Mouse (Mus musculus) midbrain, embryonic 11.5 days (tissue): ENCODE measurements around the gene Ttc29. TPM values are rescaled to one million over a fixed set of nuclear protein-coding genes. Genes with fewer than 3 reads are reported as not detected.

Experiments
- ATAC-seq: fragments of 200-750 bp; cut with Nextera tagmentation; 2 replicates; pipeline ENCODE4 v1.8.0; 2017; ENCODE audit warnings: moderate TSS enrichment, moderate library complexity; ENCODE audit not compliant: low FRiP score
- DNase-seq: peaks from one replicate; pipeline ENCODE4 v3.0.0; 2015; ENCODE audit warnings: low spot score; ENCODE audit errors: missing footprints
- H3K27ac ChIP-seq: fragments of 300-500 bp; sonication (generic); 2 replicates; pipeline ENCODE4 v1.5.1; 2014; ENCODE audit warnings: low read depth, low read length
- H3K27me3 ChIP-seq: fragments of 300-500 bp; sonication (generic); 2 replicates; pipeline ENCODE4 v1.6.1; 2014; ENCODE audit warnings: mild to moderate bottlenecking, low read length, moderate library complexity, mixed read lengths; ENCODE audit not compliant: control insufficient read depth, insufficient read depth
- H3K36me3 ChIP-seq: fragments of 300-500 bp; sonication (generic); 2 replicates; pipeline ENCODE4 v1.6.1; 2014; ENCODE audit warnings: mild to moderate bottlenecking, low read length, moderate library complexity, mixed read lengths; ENCODE audit not compliant: control insufficient read depth, insufficient read depth
- H3K4me1 ChIP-seq: fragments of 300-500 bp; sonication (generic); 2 replicates; pipeline ENCODE4 v1.6.1; 2014; ENCODE audit warnings: low read length; ENCODE audit not compliant: control insufficient read depth, insufficient read depth
- H3K4me2 ChIP-seq: fragments of 300-500 bp; sonication (generic); 2 replicates; pipeline ENCODE4 v1.6.1; 2014; ENCODE audit warnings: mild to moderate bottlenecking, moderate library complexity
- H3K4me3 ChIP-seq: fragments of 300-500 bp; sonication (generic); 2 replicates; pipeline ENCODE4 v1.5.1; 2014; ENCODE audit warnings: low read depth, low read length
- H3K9ac ChIP-seq: fragments of 300-500 bp; sonication (generic); 2 replicates; pipeline ENCODE4 v1.6.1; 2014; ENCODE audit warnings: low read length
- H3K9me3 ChIP-seq: fragments of 300-500 bp; sonication (generic); 2 replicates; pipeline ENCODE4 v1.6.1; 2016; ENCODE audit warnings: low read length; ENCODE audit not compliant: control insufficient read depth
- WGBS: fragments of 180-500 bp; shearing (Covaris S2); extraction: QIAGEN DNeasy Blood & Tissue Kit; methylation state at CpG from one replicate; pipeline ENCODE4 v1.1.7; 2014; 5-methylcytosine and 5-hydroxymethylcytosine counted together
- polyA plus RNA-seq: library from polyadenylated mRNA; unstranded; fragments of >200 nt; fragmentation: Nextera tagmentation; extraction: Ambion mirVana; gene quantifications from 2 replicates; pipeline ENCODE4 v1.2.1, GENCODE M21; 2014

The Ttc29 gene
- polyA plus RNA-seq, 1 experiment from 2014 or later: 0.41 TPM

GRCm38 (mm10) chr8:78290274-78290673, 77.2 kb downstream of the Ttc29 start:
- Histone ChIP-seq H3K9ac (no peak overlapping the region), H3K27me3 (no peaks in the 10 kb centered on the region), H3K4me2 (no peak overlapping the region), H3K9me3 (no peaks in the 10 kb centered on the region), H3K27ac (no peak overlapping the region), H3K4me1 (no peaks in the 10 kb centered on the region), H3K4me3 (no peak overlapping the region), H3K36me3 (no peaks in the 10 kb centered on the region)
- ATAC-seq (no peak), DNase-seq (no peak)
- 58% methylated on average over 7 of the region's 7 CpGs for WGBS

GRCm38 (mm10) chr8:78295494-78295893, 82.4 kb downstream of the Ttc29 start:
- DNase-seq: peak; percentile 74
- 0 out of 2 replicates have a peak, but pooled peaks have one; percentile 30 for ATAC-seq
- Histone ChIP-seq H3K4me2 (no peak overlapping the region), H3K9ac (no peak overlapping the region), H3K27ac (no peak overlapping the region), H3K4me1 (no peaks in the 10 kb centered on the region), H3K4me3 (no peak overlapping the region), H3K9me3 (no peaks in the 10 kb centered on the region), H3K36me3 (no peaks in the 10 kb centered on the region), H3K27me3 (no peaks in the 10 kb centered on the region)
- WGBS: 51% methylated on average over 5 of the region's 5 CpGs

GRCm38 (mm10) chr8:78303579-78303978, 90.5 kb downstream of the Ttc29 start:
- WGBS: 10% methylated on average over 7 of the region's 7 CpGs
- no peaks in the 10 kb centered on the region for H3K27me3 ChIP-seq
- ATAC-seq (0 out of 2 replicates have a peak, but pooled peaks have one; percentile 55), DNase-seq (peak; percentile 84)
- H3K9ac ChIP-seq: no peak overlapping the region
- H3K4me1 ChIP-seq: peaks cover 4% of the 10 kb centered on the region; the same call in 1 of the 2 replicates
- H3K4me3 ChIP-seq: no peak overlapping the region
- H3K4me2 ChIP-seq: no peak overlapping the region
- H3K27ac ChIP-seq: no peak overlapping the region
- H3K9me3 ChIP-seq: no peaks in the 10 kb centered on the region
- H3K36me3 ChIP-seq: no peaks in the 10 kb centered on the region

GRCm38 (mm10) chr8:78306604-78307003, 93.5 kb downstream of the Ttc29 start:
- WGBS: 65% methylated on average over 10 of the region's 10 CpGs
- H3K27ac ChIP-seq: no peak overlapping the region
- H3K4me2 ChIP-seq: no peak overlapping the region
- H3K27me3 ChIP-seq: no peaks in the 10 kb centered on the region
- H3K9ac ChIP-seq: no peak overlapping the region
- H3K9me3 ChIP-seq: no peaks in the 10 kb centered on the region
- H3K4me1 ChIP-seq: peaks cover 4% of the 10 kb centered on the region; the same call in 1 of the 2 replicates
- H3K36me3 ChIP-seq: no peaks in the 10 kb centered on the region
- DNase-seq (peak; percentile 80), ATAC-seq (no peak)
- no peak overlapping the region for H3K4me3 ChIP-seq

- H3K4me1 ChIP-seq: peaks cover 4% of the 10 kb centered on the region; the same call in 1 of the 2 replicates
- ATAC-seq (no peak), DNase-seq (peak; percentile 72)
- H3K4me3 ChIP-seq: no peak overlapping the region
- H3K9ac ChIP-seq: no peak overlapping the region
- 56% methylated on average over 4 of the region's 4 CpGs for WGBS
- H3K9me3 ChIP-seq: no peaks in the 10 kb centered on the region
- no peak overlapping the region for H3K4me2 ChIP-seq
- no peaks in the 10 kb centered on the region for H3K27me3 ChIP-seq
- no peaks in the 10 kb centered on the region for H3K36me3 ChIP-seq
- H3K27ac ChIP-seq: no peak overlapping the region
These were observed 94.0 kb downstream of the Ttc29 start for GRCm38 (mm10) chr8:78307131-78307530.

GRCm38 (mm10) chr8:78309539-78309938, 96.4 kb downstream of the Ttc29 start:
- Histone ChIP-seq H3K4me2 (no peak overlapping the region), H3K27me3 (no peaks in the 10 kb centered on the region), H3K36me3 (no peaks in the 10 kb centered on the region), H3K9me3 (no peaks in the 10 kb centered on the region), H3K27ac (no peak overlapping the region), H3K4me1 (no peaks in the 10 kb centered on the region), H3K4me3 (no peak overlapping the region), H3K9ac (no peak overlapping the region)
- WGBS: 75% methylated on average over 6 of the region's 6 CpGs
- DNase-seq (no peak), ATAC-seq (no peak)

GRCm38 (mm10) chr8:78315576-78315975, 102.5 kb downstream of the Ttc29 start:
- Histone ChIP-seq H3K9me3 (no peaks in the 10 kb centered on the region), H3K27ac (no peak overlapping the region), H3K4me3 (no peak overlapping the region), H3K36me3 (no peaks in the 10 kb centered on the region), H3K4me1 (peaks cover 3% of the 10 kb centered on the region; the same call in 1 of the 2 replicates), H3K9ac (no peak overlapping the region), H3K4me2 (no peak overlapping the region), H3K27me3 (no peaks in the 10 kb centered on the region)
- DNase-seq: peak; percentile 64
- WGBS: 31% methylated on average over 9 of the region's 9 CpGs
- ATAC-seq: no peak

GRCm38 (mm10) chr8:78317666-78318065, 104.6 kb downstream of the Ttc29 start:
- H3K27ac ChIP-seq: no peak overlapping the region
- no peak overlapping the region for H3K4me2 ChIP-seq
- H3K9ac ChIP-seq: no peak overlapping the region
- H3K9me3 ChIP-seq: no peaks in the 10 kb centered on the region
- H3K4me3 ChIP-seq: no peak overlapping the region
- no peaks in the 10 kb centered on the region for H3K27me3 ChIP-seq
- DNase-seq (peak; percentile 56), ATAC-seq (no peak)
- H3K4me1 ChIP-seq: peaks cover 3% of the 10 kb centered on the region; the same call in 1 of the 2 replicates
- WGBS: 92% methylated on average over 2 of the region's 2 CpGs
- no peaks in the 10 kb centered on the region for H3K36me3 ChIP-seq

- ATAC-seq: no peak
These were observed 110.3 kb downstream of the Ttc29 start for GRCm38 (mm10) chr8:78323391-78323790.

More at GRCm38 (mm10) chr8:78323391-78323790, 110.3 kb downstream of the Ttc29 start:
- Histone ChIP-seq H3K9ac (no peak overlapping the region), H3K4me1 (no peaks in the 10 kb centered on the region), H3K36me3 (no peaks in the 10 kb centered on the region), H3K9me3 (no peaks in the 10 kb centered on the region), H3K4me2 (no peak overlapping the region), H3K4me3 (no peak overlapping the region), H3K27ac (no peak overlapping the region), H3K27me3 (no peaks in the 10 kb centered on the region)
- peak; percentile 53 for DNase-seq
- 85% methylated on average over 3 of the region's 3 CpGs for WGBS
